In the genomic region with DNA sequence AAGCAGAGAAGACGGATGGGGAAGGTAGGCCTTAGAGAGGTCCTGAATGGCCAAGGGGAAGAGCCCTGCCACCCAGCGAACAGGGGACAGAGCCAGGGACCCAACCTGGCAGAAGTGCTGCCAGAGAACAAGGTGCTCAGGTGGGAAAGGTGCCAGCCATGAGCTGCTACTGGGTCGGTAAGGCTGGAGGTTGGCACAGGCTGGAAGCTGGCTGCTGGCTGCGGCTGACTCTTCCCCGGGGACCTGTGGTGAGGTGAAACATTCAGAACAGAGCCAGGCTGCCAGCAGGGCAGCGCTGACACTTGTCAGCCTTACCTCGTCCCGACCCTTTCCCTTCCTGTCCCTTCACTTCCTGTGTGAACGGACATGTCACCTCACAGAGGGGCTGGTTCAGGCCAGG, we compare ENCODE assay signal across 10 mouse cellular contexts.
DNase-seq lines count a peak whose midpoint lies in the region; ATAC-seq lines count a peak whose summit lies in the region.
"Had no signal": no experiment of that assay in that cellular context is flagged by ENCODE, and none has a peak within 500 bp of the region (broad histone marks: within the 10 kb centered on the region; RNA-seq: fewer than 3 reads in every experiment).

No protein-coding gene starts in this region.

- DNase-seq in adrenal gland, postnatal 14 days, result peak; percentile 64
- DNase-seq in adrenal gland, adult 18-20 months (ENCODE audit: low spot score in 2 of 2), result no peak
- DNase-seq in kidney, adult 18-20 months, result peak; percentile 74
- DNase-seq in adipocyte (ENCODE audit: low spot score), result peak; percentile 28
- peak; percentile 73 for DNase-seq in kidney, postnatal 14 days
- DNase-seq in left cerebral cortex, postnatal 4 days, result no peak
- DNase-seq: embryo, embryonic 11 days had no signal

- ATAC-seq in kidney, embryonic 16.5 days (ENCODE audit: low FRiP score, low TSS enrichment), result no peak
- ATAC-seq in liver, embryonic 12.5 days, result no peak

- H3K36me3 ChIP-seq in kidney, embryonic 16.5 days (ENCODE audit: insufficient read depth, low read length), result no peaks in the 10 kb centered on the region
- no peaks in the 10 kb centered on the region for H3K36me3 ChIP-seq in liver, embryonic 12.5 days
- H3K36me3 ChIP-seq: G1E had no signal

- WGBS in kidney, embryonic 16.5 days, result 66% methylated on average over 9 of the region's 9 CpGs
- 23% methylated on average over 9 of the region's 9 CpGs for whole genome bisulfite sequencing in liver, embryonic 12.5 days (ENCODE audit: insufficient replicate concordance)

- no peak overlapping the region for H3K27ac ChIP-seq in kidney, embryonic 16.5 days (ENCODE audit: low read length)
- H3K27ac ChIP-seq in liver, embryonic 12.5 days, result no peak overlapping the region

- intact Hi-C loops in left cerebral cortex, postnatal 4 days (cut with DNase I), result no loop called here

- H3K4me2 ChIP-seq in kidney, embryonic 16.5 days (replicated peaks; ENCODE audit: low read depth, low read length), result no peak overlapping the region
- no peak overlapping the region for H3K4me2 ChIP-seq in liver, embryonic 12.5 days

- peaks cover 11% of the 10 kb centered on the region; the same call in 1 of the 2 replicates for H3K27me3 ChIP-seq in kidney, embryonic 16.5 days (ENCODE audit: insufficient read depth, low read length)
- peaks cover 57% of the 10 kb centered on the region for H3K27me3 ChIP-seq in liver, embryonic 12.5 days (replicated peaks)

- H3K4me3 ChIP-seq in kidney, embryonic 16.5 days (ENCODE audit: low read length), result no peak overlapping the region
- no peak overlapping the region for H3K4me3 ChIP-seq in liver, embryonic 12.5 days

- H3K4me1 ChIP-seq in kidney, embryonic 16.5 days (ENCODE audit: insufficient read depth, low read length), result peaks cover 54% of the 10 kb centered on the region
- H3K4me1 ChIP-seq in liver, embryonic 12.5 days, result peaks cover 17% of the 10 kb centered on the region

- H3K9ac ChIP-seq in kidney, embryonic 16.5 days (replicated peaks; ENCODE audit: low read length), result no peak overlapping the region
- H3K9ac ChIP-seq in liver, embryonic 12.5 days, result no peak overlapping the region

- no peaks in the 10 kb centered on the region for H3K9me3 ChIP-seq in kidney, embryonic 16.5 days (ENCODE audit: low read length)
- H3K9me3 ChIP-seq in liver, embryonic 12.5 days (replicated peaks), result no peaks in the 10 kb centered on the region
- H3K9me3 ChIP-seq: G1E had no signal

Comparison
In these comparisons a context has a peak if more than half of its experiments do, and no peak if none do; other contexts are left out.
1. DNase-seq: peak in adrenal gland, postnatal 14 days (single experiment), kidney, adult 18-20 months (single experiment), adipocyte (single experiment) and kidney, postnatal 14 days (single experiment); none in adrenal gland, adult 18-20 months (0 of 2) and left cerebral cortex, postnatal 4 days (single experiment).